Mouse (Mus musculus): Measurements from ENCODE around the gene Zfp747. TPM values are rescaled to one million over a fixed set of nuclear protein-coding genes. Genes with fewer than 3 reads are reported as not detected.
"Not testable (repeated sequence)": the region's sequence is repeated elsewhere in the genome, so short reads cannot be mapped to it uniquely, and the experiment has no call there.

The Zfp747 gene
- total RNA-seq, 2 experiments from 2014 or later, result 6.5 to 8.1 TPM

DNA sequence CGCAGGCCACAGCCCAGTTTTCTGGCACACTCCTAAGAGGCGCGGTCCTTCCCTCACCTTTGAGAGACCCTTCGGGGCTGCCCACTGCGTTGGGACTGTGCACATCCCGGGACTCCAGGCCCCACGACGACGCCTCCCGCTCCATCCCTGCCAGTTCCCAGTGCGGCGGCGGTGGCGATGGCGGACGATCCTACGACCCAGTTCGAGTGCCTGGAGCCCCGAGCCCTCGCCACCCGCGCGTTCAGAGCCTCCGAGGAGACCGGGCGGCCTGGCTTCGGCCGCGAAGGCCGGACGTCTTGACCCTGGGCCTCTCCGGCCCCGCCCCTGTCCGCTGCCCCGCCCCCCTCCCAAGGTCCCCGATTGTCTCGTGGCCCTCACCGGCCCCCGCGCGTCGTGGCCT, 30.8 kb downstream of the Zfp747 start:
- DNase-seq (ENCODE audit: extremely low spot score in 1 of 2, low spot score in 2 of 2), result peak in 1 of 2 experiments; percentile 32
- H3K4me3 ChIP-seq, result peak overlapping the region; percentile 88
- intact Hi-C loops (cut with DNase I), result loop anchor here (2.0 to 5.0 kb wide), 4 partner anchors 36 to 292 kb away; partner anchors contain the start of gene Sephs2
- TF ChIP-seq CTCF (IDR thresholded peaks at IDR 0.05), result no peak
- peak overlapping the region; percentile 98 for H3K27ac ChIP-seq

DNA sequence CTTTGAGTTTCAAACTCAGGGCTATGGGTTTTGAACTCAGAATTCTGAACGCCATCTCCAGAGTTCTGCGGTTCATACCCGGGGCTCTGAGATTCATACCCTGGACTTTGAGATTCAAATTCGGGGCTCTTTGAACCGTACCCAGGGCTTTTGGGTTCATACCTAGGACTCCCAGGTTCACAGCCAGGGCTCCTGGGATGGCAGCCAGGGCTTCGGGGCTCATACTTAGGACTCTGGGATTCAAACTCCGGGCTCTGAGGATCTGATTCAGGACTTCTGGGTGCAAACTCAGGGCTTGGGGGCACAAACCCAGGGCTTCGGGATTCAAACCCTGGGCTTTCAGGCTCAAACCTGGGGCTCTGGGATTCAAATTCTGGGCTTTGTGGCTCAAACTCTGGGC, 31.5 kb downstream of the Zfp747 start:
- Histone ChIP-seq H3K27ac (peak overlapping the region; percentile 98; the same call in 1 of the 2 replicates), H3K4me3 (peak overlapping the region; percentile 88)
- TF ChIP-seq CTCF (IDR thresholded peaks at IDR 0.05), result no peak
- DNase-seq (ENCODE audit: extremely low spot score in 1 of 2, low spot score in 2 of 2), result no peak
- intact Hi-C loops (cut with DNase I), result loop anchor here (2.0 kb wide), 1 partner anchor 36 kb away; no protein-coding TSS in a partner anchor

DNA sequence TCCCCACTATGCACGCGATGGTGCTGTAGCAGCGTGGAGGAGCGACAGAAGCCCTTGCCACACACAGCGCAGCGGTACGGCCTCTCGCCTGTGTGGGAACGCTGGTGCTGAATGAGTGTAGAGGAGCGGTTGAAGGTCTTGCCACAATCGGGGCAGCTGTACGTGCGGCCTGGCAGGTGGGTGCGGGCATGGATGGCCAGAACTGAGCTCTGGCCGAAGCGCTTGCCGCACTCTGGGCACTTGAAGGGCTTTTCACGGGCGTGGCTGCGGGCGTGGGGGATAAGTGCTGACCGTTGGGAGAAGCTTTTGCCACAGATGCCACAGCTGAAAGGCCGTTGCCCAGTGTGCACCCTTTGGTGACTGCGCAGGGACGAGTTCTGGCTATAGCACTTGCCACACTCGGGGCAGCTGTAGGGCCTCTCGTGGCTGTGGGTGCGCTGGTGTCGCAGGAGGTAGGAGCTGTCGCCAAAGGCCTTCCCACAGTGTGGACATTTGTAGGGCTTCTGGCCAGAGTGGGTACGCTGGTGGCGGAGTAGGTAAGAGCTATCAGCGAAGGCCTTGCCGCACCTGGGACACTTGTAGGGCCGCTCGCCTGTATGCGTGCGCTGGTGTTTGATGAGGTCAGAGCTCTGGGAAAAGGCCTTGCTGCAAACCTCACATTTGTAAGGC, 32.4 kb downstream of the Zfp747 start:
- no peak for TF ChIP-seq CTCF (IDR thresholded peaks at IDR 0.05)
- DNase-seq (ENCODE audit: extremely low spot score in 1 of 2, low spot score in 2 of 2), result no peak
- Histone ChIP-seq H3K4me3 (no peak overlapping the region), H3K27ac (no peak overlapping the region)
- intact Hi-C loops (cut with DNase I), result loop anchor here (2.0 kb wide), 1 partner anchor 35 kb away; no protein-coding TSS in a partner anchor

DNA sequence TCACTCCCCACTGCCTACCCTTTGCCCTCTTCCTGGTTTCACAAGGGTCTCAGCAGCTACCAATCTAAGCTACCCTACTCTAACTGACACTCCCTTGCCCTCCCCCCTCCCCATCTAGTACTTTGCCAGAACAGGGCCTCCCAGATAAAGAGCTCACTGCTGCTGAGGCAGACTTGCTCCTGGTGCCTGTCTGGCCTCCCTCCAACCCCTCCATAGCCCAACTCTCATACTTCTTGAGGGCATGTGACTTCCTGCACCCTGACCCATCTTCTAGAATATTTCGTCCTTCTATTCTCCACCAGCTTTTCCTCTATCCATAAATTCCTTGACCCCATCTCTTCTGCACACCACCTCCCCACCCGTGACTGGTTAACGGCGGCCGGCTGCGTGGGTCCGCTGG, 33.0 kb downstream of the Zfp747 start:
- DNase-seq (ENCODE audit: extremely low spot score in 1 of 2, low spot score in 2 of 2), result no peak
- H3K27ac ChIP-seq, result no peak overlapping the region
- no peak overlapping the region for H3K4me3 ChIP-seq
- intact Hi-C loops (cut with DNase I), result no loop called here
- TF ChIP-seq CTCF (IDR thresholded peaks at IDR 0.05), result no peak

DNA sequence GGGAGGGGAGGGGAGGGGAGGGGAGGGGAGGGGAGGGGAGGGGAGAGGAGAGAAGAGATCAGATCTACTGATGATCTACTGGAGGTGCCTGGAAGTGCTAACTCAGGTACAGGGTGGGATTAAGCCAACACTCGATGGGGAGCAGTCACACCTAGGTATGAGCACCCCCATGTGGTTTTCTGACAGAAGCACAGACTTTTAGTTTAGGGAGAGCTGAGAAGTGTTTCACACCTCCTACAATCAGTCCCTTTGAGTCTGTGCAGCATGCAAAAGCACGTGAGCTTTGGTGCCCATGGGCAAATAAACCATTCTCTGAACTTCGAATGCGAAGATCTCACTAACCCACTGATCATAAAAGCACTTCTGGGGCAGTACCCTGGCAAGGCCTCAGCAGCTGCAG, 33.5 kb downstream of the Zfp747 start:
- intact Hi-C loops (cut with DNase I), result no loop called here
- TF ChIP-seq CTCF (IDR thresholded peaks at IDR 0.05), result peak; percentile 49
- H3K4me3 ChIP-seq, result no peak overlapping the region
- DNase-seq (ENCODE audit: extremely low spot score in 1 of 2, low spot score in 2 of 2), result no peak
- no peak overlapping the region for H3K27ac ChIP-seq

DNA sequence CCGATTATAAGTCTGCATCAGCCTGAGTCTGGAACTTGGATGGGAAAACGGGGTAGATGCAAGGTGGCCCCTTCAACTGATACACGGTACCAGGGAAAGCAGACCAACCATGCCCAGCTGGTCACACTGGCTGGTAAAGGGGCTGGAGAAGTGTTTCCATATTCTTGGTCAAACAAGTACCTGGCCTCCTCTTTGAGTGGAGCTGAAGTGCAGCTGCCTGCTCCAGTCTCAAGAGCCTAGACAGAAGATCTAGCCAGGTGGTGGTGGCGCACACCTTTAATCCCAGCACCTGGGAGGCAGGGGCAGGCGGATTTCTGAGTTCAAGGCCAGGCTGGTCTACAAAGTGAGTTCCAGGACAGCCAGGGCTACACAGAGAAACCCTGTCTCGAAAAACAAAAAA, 34.0 kb downstream of the Zfp747 start:
- intact Hi-C loops (cut with DNase I), result not testable (repeated sequence)

DNA sequence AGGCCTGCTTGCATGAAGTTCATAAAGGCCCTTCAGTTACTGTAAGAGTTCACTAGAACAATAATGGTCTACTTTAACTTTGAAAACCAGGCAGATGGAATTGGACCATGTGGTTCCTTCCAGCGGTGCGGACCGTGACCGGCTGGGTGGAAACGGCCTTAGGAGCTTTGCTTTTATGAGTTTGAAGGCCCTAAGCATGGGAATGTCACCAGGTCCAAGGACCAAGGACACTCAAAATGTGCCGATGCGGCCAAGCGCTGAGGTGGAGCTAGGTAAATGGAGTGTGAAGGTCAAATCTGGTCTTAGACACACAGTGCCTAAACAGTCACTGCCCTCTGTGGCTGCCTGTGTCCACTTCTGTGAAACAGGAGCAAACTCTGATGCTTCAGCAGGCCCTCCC, 34.5 kb downstream of the Zfp747 start:
- H3K27ac ChIP-seq, result no peak overlapping the region
- no peak for DNase-seq (ENCODE audit: extremely low spot score in 1 of 2, low spot score in 2 of 2)
- no peak overlapping the region for H3K4me3 ChIP-seq
- no peak for TF ChIP-seq CTCF (IDR thresholded peaks at IDR 0.05)
- intact Hi-C loops (cut with DNase I), result no loop called here

More for the DNA sequence above, 34.0 kb downstream of the Zfp747 start:
- DNase-seq (ENCODE audit: extremely low spot score in 1 of 2, low spot score in 2 of 2); H3K4me3 ChIP-seq; H3K27ac ChIP-seq: not testable (repeated sequence)

DNA sequence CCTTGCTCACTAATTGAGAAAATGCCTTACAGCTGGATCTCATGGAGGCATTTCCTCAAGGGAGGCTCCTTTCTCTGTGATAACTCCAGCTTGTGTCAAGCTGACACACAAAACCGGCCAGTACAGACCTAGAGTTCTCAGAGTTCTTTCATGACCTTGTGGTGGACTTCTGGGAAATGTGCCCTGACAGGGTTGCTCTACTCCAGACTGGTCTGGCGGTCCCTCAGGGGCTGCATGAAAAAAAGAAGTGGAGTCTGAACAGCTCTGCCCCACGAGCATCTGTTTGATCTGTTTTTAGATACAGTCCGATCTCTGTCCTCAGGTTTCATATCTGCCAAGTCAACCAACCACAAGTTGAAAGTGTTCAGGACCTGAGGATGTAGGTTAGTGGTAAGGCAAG, 38.2 kb downstream of the Zfp747 start:
- DNase-seq (ENCODE audit: extremely low spot score in 1 of 2, low spot score in 2 of 2), result no peak
- intact Hi-C loops (cut with DNase I), result no loop called here
- TF ChIP-seq CTCF (IDR thresholded peaks at IDR 0.05), result no peak

DNA sequence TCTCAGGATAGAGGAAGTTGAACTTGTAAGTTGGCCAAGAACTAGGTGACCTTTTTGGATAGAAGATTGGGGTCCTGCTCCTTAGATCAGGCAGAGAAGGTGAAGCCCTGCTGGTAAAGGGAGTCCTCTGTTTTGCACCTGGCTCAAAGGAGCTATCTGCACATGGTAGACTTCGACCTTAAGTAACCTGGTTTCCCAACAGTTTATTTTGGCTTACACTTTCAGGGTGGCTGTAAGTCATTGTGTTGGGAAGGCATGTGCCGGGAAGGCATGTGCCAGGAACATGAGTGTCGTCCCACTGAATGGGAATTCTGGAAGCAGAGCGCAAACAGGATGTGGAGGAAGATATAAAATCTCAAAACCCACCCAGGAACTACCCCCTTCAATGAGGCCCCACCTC, 40.2 kb downstream of the Zfp747 start:
- intact Hi-C loops (cut with DNase I), result no loop called here
- H3K4me3 ChIP-seq, result no peak overlapping the region
- no peak for TF ChIP-seq CTCF (IDR thresholded peaks at IDR 0.05)
- no peak overlapping the region for H3K27ac ChIP-seq
- DNase-seq (ENCODE audit: extremely low spot score in 1 of 2, low spot score in 2 of 2), result no peak

More for the DNA sequence above, 38.2 kb downstream of the Zfp747 start:
- H3K27ac ChIP-seq, result no peak overlapping the region
- no peak overlapping the region for H3K4me3 ChIP-seq

DNA sequence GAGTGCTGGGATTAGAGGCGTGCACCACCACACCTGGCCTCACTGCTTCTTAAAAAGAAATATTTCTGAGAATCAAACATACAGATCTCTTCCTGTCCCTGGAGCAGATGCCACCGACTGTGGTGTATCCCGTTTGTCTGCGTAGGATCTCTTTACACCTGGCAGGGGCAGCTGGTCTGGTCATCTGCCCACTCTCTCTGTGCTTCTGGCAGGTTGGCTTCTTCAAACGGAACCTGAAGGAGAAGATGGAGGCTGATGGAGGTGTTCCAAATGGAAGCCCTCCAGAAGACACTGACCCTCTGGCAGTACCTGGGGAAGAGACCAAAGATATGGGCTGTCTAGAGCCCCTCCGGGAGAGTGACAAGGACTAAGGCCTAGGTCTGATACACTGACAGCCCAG, 42.6 kb downstream of the Zfp747 start:
- no peak for TF ChIP-seq CTCF (IDR thresholded peaks at IDR 0.05)
- DNase-seq (ENCODE audit: extremely low spot score in 1 of 2, low spot score in 2 of 2), result no peak
- Histone ChIP-seq H3K27ac (no peak overlapping the region), H3K4me3 (no peak overlapping the region)
- intact Hi-C loops (cut with DNase I), result no loop called here

DNA sequence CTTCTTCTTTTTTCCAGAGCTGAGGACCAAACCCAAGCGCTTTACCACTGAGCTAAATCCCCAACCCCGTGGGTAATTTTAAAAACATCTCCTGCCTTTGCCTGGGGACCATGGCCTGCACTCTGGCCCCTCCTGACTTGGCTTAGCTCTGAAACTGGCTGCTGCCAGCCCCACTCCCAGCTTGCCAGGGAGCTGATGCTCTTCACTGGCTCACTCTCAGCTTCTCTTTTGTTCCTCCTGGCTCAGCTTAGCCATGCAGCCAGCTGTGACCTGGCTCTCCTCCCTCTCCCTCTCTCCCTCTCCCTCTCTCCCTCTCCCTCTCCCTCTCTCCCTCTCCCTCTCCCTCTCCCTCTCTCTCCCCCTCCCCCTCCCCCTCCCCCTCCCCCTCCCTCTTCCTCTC, 49.2 kb downstream of the Zfp747 start:
- TF ChIP-seq CTCF (IDR thresholded peaks at IDR 0.05), result no peak
- intact Hi-C loops (cut with DNase I), result no loop called here
- DNase-seq (ENCODE audit: extremely low spot score in 1 of 2, low spot score in 2 of 2), result peak in 1 of 2 experiments; percentile 29
- no peak overlapping the region for H3K4me3 ChIP-seq
- no peak overlapping the region for H3K27ac ChIP-seq

DNA sequence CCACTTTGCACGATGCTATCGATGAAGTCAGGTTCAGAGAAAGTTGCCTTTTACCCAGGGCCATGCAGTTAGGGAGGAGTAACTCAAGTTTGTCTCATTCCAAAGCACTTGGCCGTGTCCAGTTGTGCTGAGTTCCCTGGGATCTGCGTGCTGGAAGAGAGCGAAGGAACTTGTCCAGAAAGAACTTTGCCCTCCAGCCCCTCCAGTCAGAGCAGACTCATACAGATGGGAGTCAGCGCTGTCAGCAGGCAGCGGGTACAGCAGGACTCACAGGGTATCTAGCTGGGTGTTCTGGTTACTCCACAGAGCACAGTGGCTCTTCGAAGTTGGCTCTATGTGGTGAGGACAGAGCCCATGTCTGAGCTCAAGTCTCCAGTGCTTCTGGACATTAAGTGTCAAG, 50.3 kb downstream of the Zfp747 start:
- TF ChIP-seq CTCF (IDR thresholded peaks at IDR 0.05), result no peak
- Histone ChIP-seq H3K27ac (no peak overlapping the region), H3K4me3 (no peak overlapping the region)
- no peak for DNase-seq (ENCODE audit: extremely low spot score in 1 of 2, low spot score in 2 of 2)
- intact Hi-C loops (cut with DNase I), result no loop called here

DNA sequence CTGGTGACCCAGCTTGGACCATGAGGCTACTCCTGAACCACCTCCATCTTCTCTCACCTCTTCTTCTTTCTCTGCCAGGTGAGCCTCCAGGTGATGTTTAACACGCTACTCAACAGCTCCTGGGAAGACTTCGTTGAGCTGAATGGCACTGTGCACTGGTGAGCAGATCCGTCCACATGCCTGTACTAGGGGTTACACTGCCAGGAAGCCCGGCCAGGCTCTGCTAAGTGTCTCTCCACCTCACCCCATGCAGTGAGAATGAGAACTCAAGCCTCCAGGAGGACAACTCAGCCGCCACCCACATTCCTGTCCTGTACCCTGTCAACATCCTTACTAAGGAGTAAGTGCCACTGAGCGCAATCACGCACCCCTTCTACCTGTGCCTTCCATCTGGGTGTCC, 50.9 kb downstream of the Zfp747 start:
- H3K27ac ChIP-seq, result no peak overlapping the region
- intact Hi-C loops (cut with DNase I), result no loop called here
- no peak for TF ChIP-seq CTCF (IDR thresholded peaks at IDR 0.05)
- no peak overlapping the region for H3K4me3 ChIP-seq
- no peak for DNase-seq (ENCODE audit: extremely low spot score in 1 of 2, low spot score in 2 of 2)

Other genes starting within 250 kb of the Zfp747 start
- under 1 TPM; 0.18 to 0.23 TPM for gene Spn, start 238.2 kb downstream of the Zfp747 start, total RNA-seq (2021)
- 10 to 100 TPM; 77.7 to 80.8 TPM for gene Cd2bp2, start 180.0 kb downstream of the Zfp747 start, total RNA-seq (2021)
- 100 to 1,000 TPM in 1 of 2 experiments, 10 to 100 TPM in 1; 91.9 to 110 TPM for gene Tbc1d10b, start 167.6 kb downstream of the Zfp747 start, total RNA-seq (2021)
- 1 to 10 TPM; 2.7 to 3.3 TPM for gene Mylpf, start 167.2 kb downstream of the Zfp747 start, total RNA-seq (2021)
- gene Zfp553, start 143.0 kb downstream of the Zfp747 start, total RNA-seq (2021), result 10 to 100 TPM; 17.8 to 20.5 TPM
- 1 to 10 TPM; 3.5 to 6.4 TPM for gene Sept1, start 142.9 kb downstream of the Zfp747 start, total RNA-seq (2021)
- gene Zfp771, start 131.8 kb downstream of the Zfp747 start, total RNA-seq (2021), result 10 to 100 TPM; 58.8 to 68.6 TPM
- gene Dctpp1, start 115.3 kb downstream of the Zfp747 start, total RNA-seq (2021), result 10 to 100 TPM; 24.1 to 25.9 TPM
- 10 to 100 TPM; 33.0 to 39.8 TPM for gene Sephs2, start 102.0 kb downstream of the Zfp747 start, total RNA-seq (2021)
- gene Itgal, start 79.8 kb downstream of the Zfp747 start, total RNA-seq (2021), result under 1 TPM; 0.37 to 0.59 TPM
- gene Zfp768, start 30.5 kb downstream of the Zfp747 start, total RNA-seq (2021), result 10 to 100 TPM; 13.4 to 14.3 TPM
- gene 9130019O22Rik, start 11.1 kb upstream of the Zfp747 start, total RNA-seq (2021), result 1 to 10 TPM; 3.8 to 5.0 TPM
- 1 to 10 TPM; 7.6 to 9.3 TPM for gene E430018J23Rik, start 17.6 kb upstream of the Zfp747 start, total RNA-seq (2021)
- gene Zfp764, start 30.8 kb upstream of the Zfp747 start, total RNA-seq (2021), result 1 to 10 TPM; 3.8 to 5.6 TPM
- 10 to 100 TPM; 13.3 to 13.8 TPM for gene Zfp688, start 46.0 kb upstream of the Zfp747 start, total RNA-seq (2021)
- gene Zfp689, start 73.1 kb upstream of the Zfp747 start, total RNA-seq (2021), result 1 to 10 TPM; 5.5 to 6.7 TPM
- 10 to 100 TPM; 28.4 to 33.4 TPM for gene Prr14, start 83.6 kb upstream of the Zfp747 start, total RNA-seq (2021)
- gene Fbrs, start 103.1 kb upstream of the Zfp747 start, total RNA-seq (2021), result 10 to 100 TPM; 62.3 to 63.9 TPM
- 100 to 1,000 TPM; 122 to 126 TPM for gene Srcap, start 135.9 kb upstream of the Zfp747 start, total RNA-seq (2021)
- 10 to 100 TPM; 12.6 TPM for gene Gm42715, start 143.5 kb upstream of the Zfp747 start, total RNA-seq (2021)
- gene Tmem265, start 185.3 kb upstream of the Zfp747 start, total RNA-seq (2021), result 1 to 10 TPM in 1 of 2 experiments, under 1 TPM in 1; 0.50 to 1.0 TPM
- gene Phkg2, start 197.3 kb upstream of the Zfp747 start, total RNA-seq (2021), result 10 to 100 TPM; 78.1 to 79.8 TPM
- gene Ccdc189, start 212.5 kb upstream of the Zfp747 start, total RNA-seq (2021), result 10 to 100 TPM in 1 of 2 experiments, 1 to 10 TPM in 1; 9.4 to 10.8 TPM
- gene Rnf40, start 212.7 kb upstream of the Zfp747 start, total RNA-seq (2021), result 10 to 100 TPM; 78.8 to 79.6 TPM
- 10 to 100 TPM; 24.5 to 26.2 TPM for gene Zfp629, start 239.7 kb upstream of the Zfp747 start, total RNA-seq (2021)